Mouse (Mus musculus): Measurements from ENCODE around the gene Pgam5. TPM values are rescaled to one million over a fixed set of nuclear protein-coding genes. Genes with fewer than 3 reads are reported as not detected.

Gene Pgam5
- 13.7 and 14.2 TPM in 2 replicates for polyA plus RNA-seq (2012; rRNA removed)

DNA sequence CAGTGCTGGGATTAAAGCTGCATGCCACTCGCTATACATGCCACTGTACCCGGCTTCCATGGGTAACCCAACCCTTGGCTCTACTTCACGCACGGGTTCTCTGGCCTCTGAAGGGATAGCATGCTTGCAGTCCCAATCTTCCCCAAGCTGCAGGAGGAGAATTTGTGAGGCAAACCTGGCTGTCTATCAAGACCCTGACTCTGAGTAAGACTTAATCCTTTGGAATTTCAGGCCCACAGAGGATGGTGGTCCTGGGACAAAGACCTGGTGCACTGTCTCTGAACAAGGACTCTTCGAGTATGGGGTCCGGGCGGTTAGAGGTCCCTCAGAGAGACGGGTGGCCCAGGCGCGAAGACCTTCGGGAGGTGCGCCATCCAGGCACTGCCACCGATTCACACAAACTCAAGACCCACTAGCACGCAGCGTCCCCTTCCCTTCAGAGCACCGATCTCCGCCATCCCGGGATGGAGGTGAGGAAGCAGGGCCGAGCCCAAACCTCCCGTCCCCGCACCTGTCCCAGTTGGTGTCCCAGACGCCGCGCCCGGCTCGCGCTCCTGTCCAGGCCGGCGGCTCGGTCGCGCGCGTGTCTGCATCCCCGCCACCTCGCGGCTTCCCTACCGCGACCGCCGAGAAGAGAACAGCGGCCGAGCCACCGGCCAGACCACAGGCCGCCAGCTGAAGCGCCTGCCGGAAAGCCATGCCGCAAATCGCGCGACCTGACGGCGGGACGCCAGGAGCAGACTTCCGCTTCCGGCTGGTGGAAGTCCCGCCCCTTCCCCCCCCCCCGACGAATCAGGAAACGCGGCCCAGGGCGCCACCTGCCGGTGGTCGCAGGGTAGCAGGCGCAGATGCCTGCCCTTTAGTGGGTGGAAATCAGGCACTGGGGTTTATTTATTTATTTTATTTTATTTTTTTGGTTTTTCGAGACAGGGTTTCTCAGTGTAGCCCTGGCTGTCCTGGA is at the start of gene Pgam5:
TSS of gene Pgam5 (minus strand) at position 773 of the 961 bp plus-strand sequence.
- H3K4me1 ChIP-seq (ENCODE audit: control insufficient read depth, insufficient read depth, low read length), result peaks cover 4% of the 10 kb centered on the region
- H3K4me3 ChIP-seq (replicated peaks; ENCODE audit: extremely low read depth, low read depth, low read length), result peak within 1 kb of the TSS; percentile 86
- DNase-seq, result peak; percentile 83
- TF ChIP-seq CTCF (IDR thresholded peaks at IDR 0.05; ENCODE audit: insufficient read depth, low read length), result peak; percentile 62
- TF ChIP-seq POLR2A (IDR thresholded peaks at IDR 0.05; ENCODE audit: borderline replicate concordance, extremely low read depth, low read depth, low read length), result peak; percentile 61; the same call in 1 of the 2 replicates
- WGBS, result under 1% methylated on average over 66 of the region's 66 CpGs

- no peak for DNase-seq
- Histone ChIP-seq H3K4me3 (replicated peaks; ENCODE audit: extremely low read depth, low read depth, low read length) (no peak overlapping the region), H3K4me1 (ENCODE audit: control insufficient read depth, insufficient read depth, low read length) (no peaks in the 10 kb centered on the region)
- TF ChIP-seq POLR2A (IDR thresholded peaks at IDR 0.05; ENCODE audit: borderline replicate concordance, extremely low read depth, low read depth, low read length), result no peak
- no peak for TF ChIP-seq CTCF (IDR thresholded peaks at IDR 0.05; ENCODE audit: insufficient read depth, low read length)
- WGBS, result 93% methylated on average over 3 of the region's 3 CpGs
These were observed 43.4 kb upstream of the Pgam5 start for GRCm38 (mm10) chr5:110313127-110313526.

- Histone ChIP-seq H3K4me1 (ENCODE audit: control insufficient read depth, insufficient read depth, low read length) (no peaks in the 10 kb centered on the region), H3K4me3 (replicated peaks; ENCODE audit: extremely low read depth, low read depth, low read length) (no peak overlapping the region)
- TF ChIP-seq CTCF (IDR thresholded peaks at IDR 0.05; ENCODE audit: insufficient read depth, low read length) (no peak), POLR2A (IDR thresholded peaks at IDR 0.05; ENCODE audit: borderline replicate concordance, extremely low read depth, low read depth, low read length) (no peak)
- DNase-seq, result no peak
- WGBS, result 93% methylated on average over 7 of the region's 7 CpGs
These were observed 39.1 kb upstream of the Pgam5 start for GRCm38 (mm10) chr5:110308861-110309260.

DNA sequence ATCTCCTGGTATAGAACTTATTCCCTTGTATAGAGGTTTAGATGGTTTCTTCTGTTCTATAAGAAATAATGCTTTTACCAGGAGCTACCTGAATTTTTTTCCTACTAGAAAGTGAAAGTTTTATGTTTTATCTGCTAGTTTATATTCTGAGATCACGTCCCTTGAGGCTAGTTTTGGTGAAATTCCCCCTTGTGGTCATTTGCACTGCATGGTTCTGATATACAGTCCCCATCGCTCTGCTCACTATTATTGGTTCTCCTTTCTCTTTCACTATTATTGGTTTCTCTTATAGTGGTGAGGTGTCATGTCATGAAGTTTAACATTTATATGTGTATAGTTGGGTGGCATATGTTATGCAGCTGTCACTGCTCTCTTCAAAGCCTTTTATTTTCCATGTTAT is 30.9 kb upstream of the Pgam5 start:
- no peak overlapping the region for H3K4me3 ChIP-seq (replicated peaks; ENCODE audit: extremely low read depth, low read depth, low read length)
- WGBS, result 93% methylated on average over 2 of the region's 2 CpGs
- no peak for DNase-seq
- TF ChIP-seq POLR2A (IDR thresholded peaks at IDR 0.05; ENCODE audit: borderline replicate concordance, extremely low read depth, low read depth, low read length) (no peak), CTCF (IDR thresholded peaks at IDR 0.05; ENCODE audit: insufficient read depth, low read length) (no peak)
- H3K4me1 ChIP-seq (ENCODE audit: control insufficient read depth, insufficient read depth, low read length), result no peaks in the 10 kb centered on the region

GRCm38 (mm10) chr5:110296637-110297036 is 26.9 kb upstream of the Pgam5 start:
- no peak for TF ChIP-seq POLR2A (IDR thresholded peaks at IDR 0.05; ENCODE audit: borderline replicate concordance, extremely low read depth, low read depth, low read length)
- TF ChIP-seq CTCF (IDR thresholded peaks at IDR 0.05; ENCODE audit: insufficient read depth, low read length), result no peak
- Histone ChIP-seq H3K4me1 (ENCODE audit: control insufficient read depth, insufficient read depth, low read length) (no peaks in the 10 kb centered on the region), H3K4me3 (replicated peaks; ENCODE audit: extremely low read depth, low read depth, low read length) (no peak overlapping the region)
- DNase-seq, result no peak
- 74% methylated on average over 1 of the region's 1 CpGs for WGBS

GRCm38 (mm10) chr5:110291649-110292048 is 21.9 kb upstream of the Pgam5 start:
- H3K4me1 ChIP-seq (ENCODE audit: control insufficient read depth, insufficient read depth, low read length), result no peaks in the 10 kb centered on the region
- 92% methylated on average over 1 of the region's 1 CpGs for WGBS
- no peak for DNase-seq
- H3K4me3 ChIP-seq (replicated peaks; ENCODE audit: extremely low read depth, low read depth, low read length), result no peak overlapping the region
- TF ChIP-seq POLR2A (IDR thresholded peaks at IDR 0.05; ENCODE audit: borderline replicate concordance, extremely low read depth, low read depth, low read length) (no peak), CTCF (IDR thresholded peaks at IDR 0.05; ENCODE audit: insufficient read depth, low read length) (no peak)

GRCm38 (mm10) chr5:110287084-110287475 is 17.4 kb upstream of the Pgam5 start:
- no peak overlapping the region for H3K4me3 ChIP-seq (replicated peaks; ENCODE audit: extremely low read depth, low read depth, low read length)

DNA sequence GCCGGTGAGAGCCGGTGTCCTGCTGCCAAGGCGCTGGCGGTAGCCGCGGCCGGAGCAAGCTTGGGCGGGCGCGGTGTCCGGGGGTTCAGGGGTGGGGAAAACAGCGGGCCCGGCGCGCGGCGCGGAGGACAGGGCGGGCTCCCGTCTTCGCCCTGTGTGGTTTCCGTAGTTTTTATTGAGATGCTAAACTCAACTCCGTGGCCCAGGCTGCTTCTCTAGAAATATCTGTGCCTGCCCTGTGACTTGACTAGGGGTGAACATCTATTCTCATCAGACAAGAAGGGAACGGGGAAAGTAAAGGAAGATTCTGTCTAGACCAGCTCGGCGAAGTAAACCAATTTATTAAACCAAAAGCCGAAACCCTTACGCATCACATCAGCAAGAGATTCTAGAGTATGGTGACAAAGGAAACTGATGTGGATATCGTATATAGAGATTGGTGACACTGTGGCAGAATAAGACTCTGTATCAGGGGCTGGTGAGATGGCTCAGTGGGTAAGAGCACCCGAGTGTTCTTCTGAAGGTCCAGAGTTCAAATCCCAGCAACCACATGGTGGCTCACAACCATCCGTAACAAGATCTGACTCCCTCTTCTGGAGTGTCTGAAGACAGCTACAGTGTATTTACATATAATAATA is 16.9 kb upstream of the Pgam5 start:
- DNase-seq, result no peak
- no peak for TF ChIP-seq POLR2A (IDR thresholded peaks at IDR 0.05; ENCODE audit: borderline replicate concordance, extremely low read depth, low read depth, low read length)
- no peak for TF ChIP-seq CTCF (IDR thresholded peaks at IDR 0.05; ENCODE audit: insufficient read depth, low read length)
- Histone ChIP-seq H3K4me3 (replicated peaks; ENCODE audit: extremely low read depth, low read depth, low read length) (peak overlapping the region; percentile 63), H3K4me1 (ENCODE audit: control insufficient read depth, insufficient read depth, low read length) (peaks cover 4% of the 10 kb centered on the region; the same call in 1 of the 2 replicates)
- under 1% methylated on average over 31 of the region's 31 CpGs for WGBS

More at GRCm38 (mm10) chr5:110287084-110287475, 17.4 kb upstream of the Pgam5 start:
- H3K4me1 ChIP-seq (ENCODE audit: control insufficient read depth, insufficient read depth, low read length), result peaks cover 4% of the 10 kb centered on the region; the same call in 1 of the 2 replicates
- no peak for TF ChIP-seq POLR2A (IDR thresholded peaks at IDR 0.05; ENCODE audit: borderline replicate concordance, extremely low read depth, low read depth, low read length)
- no peak for TF ChIP-seq CTCF (IDR thresholded peaks at IDR 0.05; ENCODE audit: insufficient read depth, low read length)
- no peak for DNase-seq
- WGBS, result 41% methylated on average over 2 of the region's 2 CpGs

GRCm38 (mm10) chr5:110285770-110286445 is 16.2 kb upstream of the Pgam5 start, which contains the start of the genes Pxmp2 and Pole:
Gene Pxmp2 (minus strand): TSS chr5:110286186.
Gene Pole (plus strand): TSS chr5:110286306.
- WGBS, result under 1% methylated on average over 64 of the region's 64 CpGs
- H3K4me1 ChIP-seq (ENCODE audit: control insufficient read depth, insufficient read depth, low read length), result peaks cover 4% of the 10 kb centered on the region; the same call in 1 of the 2 replicates
- peak; percentile 91 for DNase-seq
- H3K4me3 ChIP-seq (replicated peaks; ENCODE audit: extremely low read depth, low read depth, low read length), result peak within 1 kb of the TSS; percentile 78
- TF ChIP-seq CTCF (IDR thresholded peaks at IDR 0.05; ENCODE audit: insufficient read depth, low read length) (no peak), POLR2A (IDR thresholded peaks at IDR 0.05; ENCODE audit: borderline replicate concordance, extremely low read depth, low read depth, low read length) (peak; percentile 59; the same call in 1 of the 2 replicates)
